Mouse (Mus musculus): Measurements from ENCODE around the gene Ddx52. TPM values are rescaled to one million over a fixed set of nuclear protein-coding genes. Genes with fewer than 3 reads are reported as not detected.

The Ddx52 gene
- polyA plus RNA-seq, 1 experiment: 17.8 TPM

GRCm38 (mm10) chr11:83913824-83914311, 28.0 kb upstream of the Ddx52 start:
- H3K4me3 ChIP-seq (replicated peaks; ENCODE audit: insufficient read depth, low read depth, low read length): no peak overlapping the region
- DNase-seq: no peak
- TF ChIP-seq CTCF (IDR thresholded peaks at IDR 0.05; ENCODE audit: borderline replicate concordance, insufficient read depth, low read depth, low read length) (no peak), POLR2A (IDR thresholded peaks at IDR 0.05; ENCODE audit: borderline replicate concordance, insufficient read depth, low read length) (no peak)
- H3K4me1 ChIP-seq (ENCODE audit: control insufficient read depth, insufficient read depth, low read length): no peaks in the 10 kb centered on the region
- H3K27ac ChIP-seq (ENCODE audit: insufficient read depth, low read length): no peak overlapping the region
- no peaks in the 10 kb centered on the region for H3K27me3 ChIP-seq (ENCODE audit: control insufficient read depth, insufficient read depth, low read length)
- 75% methylated on average over 8 of the region's 8 CpGs for WGBS

- H3K4me3 ChIP-seq (replicated peaks; ENCODE audit: insufficient read depth, low read depth, low read length): no peak overlapping the region
- WGBS: 74% methylated on average over 4 of the region's 4 CpGs
- no peak for DNase-seq
- no peaks in the 10 kb centered on the region for H3K4me1 ChIP-seq (ENCODE audit: control insufficient read depth, insufficient read depth, low read length)
- H3K27me3 ChIP-seq (ENCODE audit: control insufficient read depth, insufficient read depth, low read length): no peaks in the 10 kb centered on the region
- TF ChIP-seq POLR2A (IDR thresholded peaks at IDR 0.05; ENCODE audit: borderline replicate concordance, insufficient read depth, low read length) (no peak), CTCF (IDR thresholded peaks at IDR 0.05; ENCODE audit: borderline replicate concordance, insufficient read depth, low read depth, low read length) (no peak)
- H3K27ac ChIP-seq (ENCODE audit: insufficient read depth, low read length): no peak overlapping the region
These were observed 27.4 kb upstream of the Ddx52 start for GRCm38 (mm10) chr11:83914501-83914900.

- Histone ChIP-seq H3K27ac (ENCODE audit: insufficient read depth, low read length) (no peak overlapping the region), H3K4me1 (ENCODE audit: control insufficient read depth, insufficient read depth, low read length) (no peaks in the 10 kb centered on the region), H3K4me3 (replicated peaks; ENCODE audit: insufficient read depth, low read depth, low read length) (no peak overlapping the region), H3K27me3 (ENCODE audit: control insufficient read depth, insufficient read depth, low read length) (no peaks in the 10 kb centered on the region)
- TF ChIP-seq CTCF (IDR thresholded peaks at IDR 0.05; ENCODE audit: borderline replicate concordance, insufficient read depth, low read depth, low read length): no peak
- no peak for TF ChIP-seq POLR2A (IDR thresholded peaks at IDR 0.05; ENCODE audit: borderline replicate concordance, insufficient read depth, low read length)
- WGBS: 60% methylated on average over 2 of the region's 2 CpGs
- DNase-seq: no peak
These were observed 19.3 kb upstream of the Ddx52 start for GRCm38 (mm10) chr11:83922600-83922999.

- DNase-seq: no peak
These were observed 14.8 kb upstream of the Ddx52 start for GRCm38 (mm10) chr11:83927097-83927496.

GRCm38 (mm10) chr11:83932506-83933106, 9.3 kb upstream of the Ddx52 start:
- Histone ChIP-seq H3K4me3 (replicated peaks; ENCODE audit: insufficient read depth, low read depth, low read length) (no peak overlapping the region), H3K27ac (ENCODE audit: insufficient read depth, low read length) (no peak overlapping the region), H3K4me1 (ENCODE audit: control insufficient read depth, insufficient read depth, low read length) (no peaks in the 10 kb centered on the region), H3K27me3 (ENCODE audit: control insufficient read depth, insufficient read depth, low read length) (no peaks in the 10 kb centered on the region)
- no peak for DNase-seq
- TF ChIP-seq POLR2A (IDR thresholded peaks at IDR 0.05; ENCODE audit: borderline replicate concordance, insufficient read depth, low read length) (no peak), CTCF (IDR thresholded peaks at IDR 0.05; ENCODE audit: borderline replicate concordance, insufficient read depth, low read depth, low read length) (no peak)
- WGBS: 84% methylated on average over 10 of the region's 10 CpGs

More at GRCm38 (mm10) chr11:83927097-83927496, 14.8 kb upstream of the Ddx52 start:
- no peak overlapping the region for H3K27ac ChIP-seq (ENCODE audit: insufficient read depth, low read length)
- no peaks in the 10 kb centered on the region for H3K27me3 ChIP-seq (ENCODE audit: control insufficient read depth, insufficient read depth, low read length)
- WGBS: 61% methylated on average over 3 of the region's 3 CpGs
- TF ChIP-seq POLR2A (IDR thresholded peaks at IDR 0.05; ENCODE audit: borderline replicate concordance, insufficient read depth, low read length) (no peak), CTCF (IDR thresholded peaks at IDR 0.05; ENCODE audit: borderline replicate concordance, insufficient read depth, low read depth, low read length) (peak; percentile 27; the same call in 1 of the 2 replicates)
- no peaks in the 10 kb centered on the region for H3K4me1 ChIP-seq (ENCODE audit: control insufficient read depth, insufficient read depth, low read length)
- no peak overlapping the region for H3K4me3 ChIP-seq (replicated peaks; ENCODE audit: insufficient read depth, low read depth, low read length)

GRCm38 (mm10) chr11:83933376-83933775, 8.5 kb upstream of the Ddx52 start:
- H3K27me3 ChIP-seq (ENCODE audit: control insufficient read depth, insufficient read depth, low read length): no peaks in the 10 kb centered on the region
- no peaks in the 10 kb centered on the region for H3K4me1 ChIP-seq (ENCODE audit: control insufficient read depth, insufficient read depth, low read length)
- DNase-seq: no peak
- no peak for TF ChIP-seq CTCF (IDR thresholded peaks at IDR 0.05; ENCODE audit: borderline replicate concordance, insufficient read depth, low read depth, low read length)
- TF ChIP-seq POLR2A (IDR thresholded peaks at IDR 0.05; ENCODE audit: borderline replicate concordance, insufficient read depth, low read length): no peak
- 87% methylated on average over 4 of the region's 4 CpGs for WGBS
- H3K4me3 ChIP-seq (replicated peaks; ENCODE audit: insufficient read depth, low read depth, low read length): no peak overlapping the region
- H3K27ac ChIP-seq (ENCODE audit: insufficient read depth, low read length): no peak overlapping the region

- Histone ChIP-seq H3K27me3 (ENCODE audit: control insufficient read depth, insufficient read depth, low read length) (no peaks in the 10 kb centered on the region), H3K4me1 (ENCODE audit: control insufficient read depth, insufficient read depth, low read length) (no peaks in the 10 kb centered on the region), H3K27ac (ENCODE audit: insufficient read depth, low read length) (no peak overlapping the region), H3K4me3 (replicated peaks; ENCODE audit: insufficient read depth, low read depth, low read length) (no peak overlapping the region)
- WGBS: 13% methylated on average over 7 of the region's 7 CpGs
- peak; percentile 49 to 69 for DNase-seq
- peak; percentile 91 for TF ChIP-seq CTCF (IDR thresholded peaks at IDR 0.05; ENCODE audit: borderline replicate concordance, insufficient read depth, low read depth, low read length)
- no peak for TF ChIP-seq POLR2A (IDR thresholded peaks at IDR 0.05; ENCODE audit: borderline replicate concordance, insufficient read depth, low read length)
These were observed 5.7 kb upstream of the Ddx52 start for GRCm38 (mm10) chr11:83935986-83936665.

- 73% methylated on average over 8 of the region's 8 CpGs for WGBS
- no peaks in the 10 kb centered on the region for H3K4me1 ChIP-seq (ENCODE audit: control insufficient read depth, insufficient read depth, low read length)
- no peak overlapping the region for H3K4me3 ChIP-seq (replicated peaks; ENCODE audit: insufficient read depth, low read depth, low read length)
- no peak for DNase-seq
- TF ChIP-seq CTCF (IDR thresholded peaks at IDR 0.05; ENCODE audit: borderline replicate concordance, insufficient read depth, low read depth, low read length): no peak
- no peak for TF ChIP-seq POLR2A (IDR thresholded peaks at IDR 0.05; ENCODE audit: borderline replicate concordance, insufficient read depth, low read length)
- no peaks in the 10 kb centered on the region for H3K27me3 ChIP-seq (ENCODE audit: control insufficient read depth, insufficient read depth, low read length)
- H3K27ac ChIP-seq (ENCODE audit: insufficient read depth, low read length): no peak overlapping the region
These were observed 3.3 kb upstream of the Ddx52 start for GRCm38 (mm10) chr11:83938556-83938955.

Measured in cerebellum, adult 2 months (tissue).